Mouse (Mus musculus) cerebellum, adult (tissue): ENCODE measurements around the gene Tcf7l2.

Source experiments
- ATAC-seq: cut with Nextera tagmentation; 2 replicates; pipeline ENCODE4 v1.9.2; 2017; ENCODE audit warnings: mild to moderate bottlenecking, moderate library complexity, mixed read lengths; ENCODE audit not compliant: insufficient number of reproducible peaks, low FRiP score, low TSS enrichment

Gene Tcf7l2

GRCm38 (mm10) chr19:55816974-55817373 lies 75.4 kb downstream of the Tcf7l2 start:
- no peak for ATAC-seq

DNA sequence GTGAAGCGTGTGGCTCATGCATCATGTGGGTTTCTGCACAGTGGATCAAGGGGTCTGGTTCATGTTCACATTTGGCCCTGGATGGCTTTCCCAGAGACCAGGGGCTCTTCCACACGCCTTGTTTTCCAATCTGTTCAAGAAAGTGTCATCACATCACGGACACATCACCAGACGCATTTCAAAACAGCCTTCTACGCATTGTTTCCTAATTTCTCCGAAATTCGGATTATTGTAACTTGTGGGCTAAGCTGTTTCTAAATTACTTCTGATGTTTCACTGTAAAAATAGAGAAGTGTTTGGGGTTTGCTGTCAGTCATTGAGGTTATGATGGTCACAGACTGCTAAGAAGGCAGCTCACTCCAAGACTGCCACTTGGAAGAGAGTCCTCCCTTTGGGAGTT lies 78.6 kb downstream of the Tcf7l2 start:
- ATAC-seq: no peak

GRCm38 (mm10) chr19:55825001-55825827 lies 83.6 kb downstream of the Tcf7l2 start:
- no peak for ATAC-seq

DNA sequence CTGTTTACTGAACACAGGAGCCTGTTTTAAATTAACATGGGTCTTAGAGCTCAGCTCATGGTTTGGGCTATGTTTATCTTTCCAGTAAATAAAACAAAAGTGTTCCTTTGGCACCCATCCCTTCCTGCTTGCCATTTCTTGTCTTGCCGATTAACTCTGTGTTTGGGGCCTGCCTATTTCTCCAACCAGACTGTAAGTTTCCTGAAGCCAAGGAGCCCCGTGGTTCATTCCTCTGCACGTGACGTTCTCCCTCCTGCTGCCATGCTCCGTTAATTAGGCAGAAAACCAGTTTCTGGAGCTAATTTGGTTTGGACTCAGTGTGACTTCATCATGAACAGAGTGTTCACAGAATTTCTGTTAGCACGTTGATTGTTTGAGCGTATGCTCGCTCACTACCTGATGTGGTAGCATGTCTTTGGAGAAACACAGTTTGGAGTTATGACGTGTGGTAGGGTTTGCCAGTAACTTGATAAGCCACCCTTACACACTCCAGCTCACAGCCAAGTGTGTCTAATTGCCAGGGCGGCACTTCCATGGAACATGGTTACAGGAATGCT lies 84.4 kb downstream of the Tcf7l2 start:
- ATAC-seq: no peak

DNA sequence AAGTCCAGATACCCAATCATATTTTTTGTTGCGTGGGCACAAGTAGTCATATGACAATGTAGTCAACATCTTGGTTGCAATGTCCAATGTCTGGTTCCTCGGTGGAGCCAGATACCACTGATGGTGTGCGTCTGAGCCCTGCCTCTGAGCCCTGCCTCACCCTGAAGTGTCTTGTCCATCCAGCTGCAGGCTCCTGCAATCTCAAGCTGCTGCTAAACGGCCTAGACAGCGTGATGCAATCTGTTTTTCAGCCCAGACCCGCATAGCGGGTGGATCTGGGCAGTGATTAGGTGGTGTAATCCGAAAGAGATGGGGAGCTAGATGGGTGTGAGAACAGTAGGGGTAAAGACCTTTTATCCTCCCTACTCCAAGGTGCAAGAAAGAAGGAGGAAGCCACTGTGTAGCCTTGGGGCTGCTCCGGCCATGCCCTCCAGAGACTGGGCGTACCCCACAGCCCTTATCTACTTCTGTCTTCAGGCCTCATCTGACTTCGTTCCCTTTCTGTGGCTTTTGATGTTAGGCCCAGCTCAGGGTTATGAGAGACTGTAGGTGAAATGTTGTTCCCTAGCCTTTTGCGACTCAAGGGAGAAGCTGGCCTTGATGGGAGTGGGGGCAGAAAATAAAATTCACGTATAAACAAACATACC lies 86.1 kb downstream of the Tcf7l2 start:
- no peak for ATAC-seq

- ATAC-seq: no peak
These were observed 89.4 kb downstream of the Tcf7l2 start for GRCm38 (mm10) chr19:55830976-55831559.

DNA sequence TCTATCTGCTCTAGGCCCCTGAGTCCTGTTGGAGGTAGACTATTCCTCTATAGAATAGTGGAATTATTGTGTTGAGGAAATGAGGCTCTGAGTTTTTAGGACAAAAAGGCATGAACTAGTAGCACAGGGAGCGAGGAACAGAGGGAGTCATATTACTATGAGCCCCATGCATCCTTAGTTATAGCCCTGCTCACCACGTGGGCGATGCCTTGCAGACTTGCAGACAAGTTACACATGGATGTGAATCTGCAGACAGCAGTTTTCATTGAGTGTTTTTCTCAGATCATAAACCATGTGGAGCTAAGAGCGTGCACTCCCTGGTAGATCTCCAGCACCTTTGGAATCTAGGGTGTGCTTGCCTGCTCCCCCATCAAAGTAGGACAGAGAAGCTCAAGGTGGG lies 90.5 kb downstream of the Tcf7l2 start:
- no peak for ATAC-seq

GRCm38 (mm10) chr19:55833807-55834385 lies 92.3 kb downstream of the Tcf7l2 start:
- ATAC-seq: no peak

GRCm38 (mm10) chr19:55836930-55837687 lies 95.5 kb downstream of the Tcf7l2 start:
- no peak for ATAC-seq

GRCm38 (mm10) chr19:55837924-55838323 lies 96.3 kb downstream of the Tcf7l2 start:
- ATAC-seq: no peak

- no peak for ATAC-seq
These were observed 96.9 kb downstream of the Tcf7l2 start for GRCm38 (mm10) chr19:55838389-55839035.

DNA sequence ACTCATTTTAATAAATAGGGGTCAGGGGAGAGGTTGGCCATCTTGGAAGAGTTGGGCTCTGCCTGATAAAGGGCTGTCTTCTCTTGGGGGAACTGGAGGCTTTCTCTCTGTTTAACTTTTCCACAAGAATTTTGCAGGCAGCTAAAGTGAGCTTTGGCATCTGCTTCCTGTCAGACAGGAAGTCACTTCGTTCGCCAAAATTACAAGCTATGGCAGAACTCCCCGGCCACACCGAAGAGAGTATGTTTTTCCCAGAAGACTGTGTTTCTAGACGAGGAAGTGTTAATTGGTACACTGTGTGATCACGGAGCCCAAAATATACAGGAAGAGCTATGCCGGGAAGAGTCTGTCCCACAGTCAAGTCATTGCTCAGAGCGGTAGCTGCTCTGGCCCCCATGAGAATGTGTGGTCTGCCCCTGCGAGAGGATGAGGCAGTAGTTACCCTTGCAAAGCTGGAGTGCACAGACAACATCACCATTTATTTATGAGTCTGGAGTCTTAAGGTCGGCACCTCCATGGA lies 97.5 kb downstream of the Tcf7l2 start:
- no peak for ATAC-seq

DNA sequence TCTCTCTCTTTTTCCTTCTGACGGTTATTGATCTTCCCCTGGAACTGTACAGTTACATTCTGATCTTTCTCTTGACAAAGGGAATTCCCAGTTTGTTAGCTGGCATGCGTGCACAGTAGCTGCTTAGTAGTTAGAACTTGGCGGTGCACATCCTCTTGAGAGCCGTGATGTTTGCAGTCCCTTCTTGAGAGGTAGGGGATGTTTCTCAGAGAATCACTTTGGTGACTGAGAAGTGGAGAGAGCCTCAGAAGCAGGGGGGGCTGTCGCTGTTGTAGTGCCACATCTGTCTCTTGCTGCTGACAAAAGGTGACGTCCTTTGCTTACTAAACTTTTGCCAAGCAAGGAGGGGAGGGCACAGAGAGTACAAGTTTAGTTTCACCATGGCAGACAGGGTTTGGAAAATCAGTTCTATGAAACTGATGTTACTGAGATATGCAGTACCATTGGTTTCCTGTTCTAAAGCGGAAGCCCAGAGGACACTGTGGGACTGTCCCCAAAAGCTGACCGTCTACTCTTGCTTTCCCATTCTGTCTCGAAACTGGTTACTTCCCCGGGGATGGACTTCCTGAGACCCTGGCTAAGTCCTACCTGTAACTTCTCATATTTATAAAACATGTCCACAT lies 99.0 kb downstream of the Tcf7l2 start:
- ATAC-seq: no peak

GRCm38 (mm10) chr19:55842046-55842445 lies 100.4 kb downstream of the Tcf7l2 start:
- ATAC-seq: no peak

GRCm38 (mm10) chr19:55843111-55843887 lies 101.7 kb downstream of the Tcf7l2 start:
- ATAC-seq: no peak

DNA sequence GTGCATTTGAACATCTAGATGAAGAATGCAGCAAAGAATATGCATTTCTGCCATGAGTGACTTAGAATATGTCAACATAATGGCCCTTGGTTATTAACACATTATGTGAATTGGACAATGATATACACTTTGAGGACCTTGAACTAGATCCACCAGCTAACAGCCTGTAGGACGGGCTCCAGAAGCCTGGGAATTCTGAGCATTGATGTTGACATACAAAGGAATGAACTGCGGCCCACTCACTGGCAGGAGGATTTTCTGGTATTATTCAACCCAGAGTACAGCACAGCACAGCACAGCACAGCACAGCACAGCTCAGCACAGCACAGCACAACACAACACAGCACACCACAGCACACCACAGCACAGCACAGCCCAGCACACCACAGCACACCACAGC lies 104.1 kb downstream of the Tcf7l2 start:
- ATAC-seq: no peak

DNA sequence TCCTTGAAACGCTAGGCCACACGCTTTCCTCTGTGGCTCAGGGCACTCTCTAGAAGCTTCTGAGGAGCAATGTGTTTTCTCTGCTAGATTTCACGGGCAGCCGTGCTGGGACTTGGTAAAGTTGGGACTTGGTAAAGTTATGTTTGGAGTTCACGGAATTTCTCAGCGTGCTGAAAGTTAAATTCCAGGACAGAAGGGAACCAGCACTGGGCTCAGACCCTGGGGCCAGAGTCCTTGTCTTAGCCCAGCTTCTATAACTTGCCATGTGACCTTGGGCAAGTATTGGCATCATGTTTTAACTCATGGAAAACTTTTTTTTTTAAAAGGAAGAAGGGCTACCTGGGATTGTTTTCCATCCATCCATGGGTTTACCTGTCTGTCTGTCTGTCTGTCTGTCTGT lies 104.6 kb downstream of the Tcf7l2 start:
- no peak for ATAC-seq

DNA sequence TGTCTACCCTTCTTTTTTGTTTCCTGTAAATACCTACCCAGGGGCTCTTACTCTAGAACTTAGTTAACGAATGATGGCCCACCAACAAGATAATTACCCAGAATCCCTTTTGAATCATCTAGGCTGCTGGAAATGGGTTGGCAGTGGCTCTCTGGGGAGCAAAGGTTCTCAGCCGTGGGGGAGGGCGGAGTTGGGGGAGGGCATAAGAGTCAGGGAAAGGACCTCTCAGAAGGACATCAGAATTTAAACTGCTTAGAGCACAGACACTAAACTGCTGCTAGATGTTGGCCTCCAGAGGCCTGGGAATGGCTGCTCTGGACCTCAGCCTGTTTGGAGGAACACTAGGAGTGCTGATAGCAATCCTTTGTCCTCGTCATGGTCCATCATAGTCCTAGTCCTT lies 105.4 kb downstream of the Tcf7l2 start:
- no peak for ATAC-seq
